Mouse (Mus musculus): ENCODE measurements around the gene Suox.
A peak's percentile ranks its signal among the peaks of the same experiment; 100 is the strongest.
"Not testable (repeated sequence)": the region's sequence is repeated elsewhere in the genome, so short reads cannot be mapped to it uniquely, and the experiment has no call there.

The Suox gene

GRCm38 (mm10) chr10:128673763-128674468 is at the start of gene Suox:
Suox (minus strand) TSS chr10:128674073.
- peak; percentile 81 to 85 for DNase-seq

GRCm38 (mm10) chr10:128715559-128716537 is 42.0 kb upstream of the Suox start:
- no peak for DNase-seq

- DNase-seq, result not testable (repeated sequence)
Measured at GRCm38 (mm10) chr10:128711318-128711717, 37.4 kb upstream of the Suox start.

GRCm38 (mm10) chr10:128705317-128705693 is 31.4 kb upstream of the Suox start:
- DNase-seq, result no peak

GRCm38 (mm10) chr10:128704491-128705316 is 30.8 kb upstream of the Suox start, which contains the start of gene Cdk2:
Cdk2 (minus strand) TSS chr10:128705031.
- DNase-seq, result peak; percentile 89 to 90

GRCm38 (mm10) chr10:128703895-128704294 is 30.0 kb upstream of the Suox start, which contains the start of gene Pmel:
Pmel (plus strand) TSS chr10:128704195.
- no peak for DNase-seq

GRCm38 (mm10) chr10:128702328-128703007 is 28.6 kb upstream of the Suox start:
- no peak for DNase-seq

GRCm38 (mm10) chr10:128700712-128701111 is 26.8 kb upstream of the Suox start:
- DNase-seq, result no peak

GRCm38 (mm10) chr10:128699611-128700010 is 25.7 kb upstream of the Suox start:
- DNase-seq, result no peak

GRCm38 (mm10) chr10:128699006-128699405 is 25.1 kb upstream of the Suox start:
- no peak for DNase-seq

- DNase-seq, result no peak
Measured at GRCm38 (mm10) chr10:128697072-128697725, 23.3 kb upstream of the Suox start.

- DNase-seq, result peak; percentile 97 to 99
Measured at GRCm38 (mm10) chr10:128695992-128696807, 22.3 kb upstream of the Suox start, which contains the start of gene Rab5b. Rab5b (minus strand) TSS chr10:128696264.

- no peak for DNase-seq
Measured at GRCm38 (mm10) chr10:128695411-128695991, 21.6 kb upstream of the Suox start.

GRCm38 (mm10) chr10:128674469-128675008 is 666 bp upstream of the Suox start:
- DNase-seq, result peak; percentile 35

GRCm38 (mm10) chr10:128671148-128671547 is 2.7 kb downstream of the Suox start:
- no peak for DNase-seq

GRCm38 (mm10) chr10:128668790-128669672 is 4.8 kb downstream of the Suox start:
- DNase-seq, result peak; percentile 85 to 88

GRCm38 (mm10) chr10:128665806-128666205 is 8.1 kb downstream of the Suox start:
- no peak for DNase-seq

GRCm38 (mm10) chr10:128665307-128665706 is 8.6 kb downstream of the Suox start:
- no peak for DNase-seq

- no peak for DNase-seq
Measured at GRCm38 (mm10) chr10:128664808-128665207, 9.1 kb downstream of the Suox start.
